Mouse (Mus musculus): ENCODE results near the gene Gpr61.

- TF ChIP-seq CTCF (IDR thresholded peaks at IDR 0.05; ENCODE audit: low read depth) (no peak), EP300 (IDR thresholded peaks at IDR 0.05; ENCODE audit: low read depth) (no peak)
Measured at GRCm38 (mm10) chr3:108158383-108159037, 3.8 kb upstream of the Gpr61 start.

Measured in liver, embryonic 14.5 days (tissue).